Mouse (Mus musculus) spleen, adult 18-20 months (tissue): ENCODE measurements around the gene Zkscan7.
"Not testable (repeated sequence)": the region's sequence is repeated elsewhere in the genome, so short reads cannot be mapped to it uniquely, and the experiment has no call there.

Experiments
- DNase-seq, 2 experiments: peaks; one replicate each; pipeline ENCODE4 v3.0.0; 2022; ENCODE audit warnings: mixed read lengths in 2 of 2

The Zkscan7 gene

DNA sequence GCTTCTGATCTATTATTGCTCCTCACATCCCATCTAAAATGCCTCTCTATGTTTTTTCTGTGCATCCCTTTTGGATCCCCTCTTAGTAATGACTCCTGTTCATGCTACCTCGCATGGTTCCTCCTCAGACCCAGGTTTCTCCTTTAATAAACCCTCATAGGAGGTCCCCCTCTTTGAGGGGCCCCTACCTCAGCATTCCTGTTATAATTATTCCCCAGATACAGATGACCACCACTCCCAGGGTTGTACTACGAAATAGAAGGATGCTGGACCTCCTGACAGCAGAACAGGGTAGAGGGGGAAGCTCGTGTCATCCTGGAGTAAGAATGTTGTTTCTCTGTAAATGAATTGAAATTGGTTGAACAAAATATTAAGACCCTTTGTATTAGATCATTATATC lies at the start of gene Zkscan7:
Zkscan7 (plus strand) TSS at position 301 of the 400 bp plus-strand sequence.
- DNase-seq: no peak

DNA sequence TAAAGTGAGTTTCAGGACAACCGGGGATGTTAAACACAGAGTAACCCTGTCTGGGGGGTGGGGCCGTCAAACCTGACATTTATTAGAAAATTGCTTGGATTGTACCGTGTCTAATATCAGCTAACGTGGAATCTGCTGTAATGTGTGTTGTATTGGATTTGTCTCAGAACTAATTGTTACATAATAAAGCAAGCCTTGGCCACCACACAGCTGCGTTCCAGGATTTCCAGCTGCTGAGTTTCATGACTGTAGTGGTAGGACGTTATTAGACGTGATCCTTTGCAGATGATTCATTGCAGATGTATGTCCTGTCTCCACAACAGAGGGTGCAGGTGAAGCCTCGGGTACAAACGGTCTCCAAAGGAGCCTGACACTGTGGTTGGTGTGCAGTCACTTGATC lies 49.4 kb upstream of the Zkscan7 start:
- DNase-seq: no peak

DNA sequence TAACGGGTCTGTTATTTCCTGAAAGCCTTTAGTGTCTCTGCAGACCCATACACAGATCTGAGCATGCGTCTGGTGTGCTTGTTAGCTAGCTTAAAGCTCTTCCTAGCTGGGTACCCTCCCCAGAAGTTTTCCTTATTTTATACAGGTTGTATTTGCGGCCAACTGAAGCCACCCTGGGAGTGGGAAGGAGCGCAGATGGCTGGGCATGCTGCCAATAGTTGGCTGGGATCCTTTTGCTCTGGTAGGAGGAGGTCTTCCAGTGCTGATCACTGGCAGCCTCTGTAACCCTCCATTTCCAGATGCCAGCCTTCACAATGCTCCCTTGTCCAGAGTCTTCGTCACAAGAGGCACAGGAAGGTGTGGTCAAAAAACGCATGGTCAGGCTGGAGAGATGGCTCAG lies 48.7 kb upstream of the Zkscan7 start:
- DNase-seq: no peak

DNA sequence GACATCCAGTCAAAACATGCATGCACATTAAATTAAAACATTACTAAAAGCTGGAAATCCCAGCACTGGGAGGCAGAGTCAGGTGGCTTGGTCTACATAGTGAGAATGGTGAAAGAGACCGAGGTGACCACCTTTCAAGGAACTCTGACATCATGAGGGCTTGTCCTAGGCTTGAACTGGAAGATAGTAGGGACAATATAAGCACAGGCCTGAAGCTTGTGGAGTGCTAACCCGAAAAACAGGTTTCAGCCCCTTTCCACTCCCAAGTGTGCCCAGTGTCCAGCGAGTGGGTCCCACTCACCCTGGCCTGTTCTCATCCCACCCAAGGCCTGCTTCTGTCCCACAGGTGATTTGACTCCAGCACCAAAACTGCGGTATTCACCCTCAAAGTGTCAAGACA lies 48.3 kb upstream of the Zkscan7 start:
- DNase-seq: no peak

DNA sequence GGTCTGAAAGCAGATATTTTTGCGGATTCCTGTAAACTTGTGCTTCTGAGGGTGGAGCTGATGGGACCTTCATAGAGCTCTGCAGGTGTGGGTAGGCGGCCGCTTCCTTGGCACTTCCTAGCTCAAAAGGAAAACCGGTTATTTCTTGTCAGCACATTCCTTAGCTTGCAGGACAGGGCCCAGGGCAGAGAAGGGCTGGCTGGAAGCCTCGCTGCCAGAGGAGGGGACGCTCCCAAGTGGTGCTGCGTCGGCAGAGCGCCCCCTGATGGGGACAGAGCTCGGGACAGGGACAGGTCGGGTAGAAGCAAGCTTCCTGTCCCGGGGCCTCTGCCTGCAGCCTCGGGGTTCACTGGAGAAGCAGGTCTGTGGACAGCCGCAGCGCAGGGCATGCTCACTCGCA lies 47.8 kb upstream of the Zkscan7 start:
- no peak for DNase-seq

DNA sequence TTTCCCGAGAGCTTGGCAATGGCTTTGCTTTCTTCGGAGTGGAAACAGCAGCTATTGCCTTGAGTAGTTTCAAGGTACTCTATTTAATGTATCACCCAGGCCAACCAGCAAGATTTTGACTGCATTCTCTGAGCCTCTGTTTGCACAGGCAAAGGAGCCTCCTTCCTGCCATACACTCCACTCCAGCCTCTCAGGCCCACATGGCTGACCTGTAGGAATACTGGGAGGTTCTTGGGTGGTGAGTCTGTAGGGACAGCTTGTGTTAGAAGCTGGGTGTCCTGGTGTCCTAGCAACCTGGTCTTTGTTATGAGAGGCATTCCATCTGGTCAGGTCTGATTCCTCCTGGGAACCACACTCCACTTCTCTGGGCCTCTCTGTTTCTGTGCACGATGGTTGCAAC lies 41.7 kb upstream of the Zkscan7 start, which contains the start of gene Gm35549:
Gm35549 (minus strand) TSS at position 276 of the 400 bp plus-strand sequence.
- DNase-seq: no peak

DNA sequence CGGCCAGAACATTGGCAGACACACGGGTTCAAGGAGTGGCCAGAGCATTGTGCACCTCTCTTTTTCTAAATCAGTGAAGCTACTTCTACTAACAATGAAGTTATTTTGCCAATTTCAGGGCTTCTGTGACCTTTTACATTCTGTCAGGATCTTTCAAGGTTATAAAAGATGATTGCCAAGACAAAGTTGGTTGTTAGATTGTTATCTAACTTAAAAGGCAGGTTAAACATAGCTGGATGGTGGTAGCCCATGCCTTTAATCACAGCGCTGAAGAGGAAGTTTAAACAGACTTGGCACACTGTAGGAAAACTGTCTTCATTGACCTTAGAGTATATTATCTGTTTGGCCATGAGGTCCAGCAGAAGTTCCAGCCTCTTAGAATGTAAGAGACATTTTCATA lies 39.9 kb upstream of the Zkscan7 start:
- no peak for DNase-seq

DNA sequence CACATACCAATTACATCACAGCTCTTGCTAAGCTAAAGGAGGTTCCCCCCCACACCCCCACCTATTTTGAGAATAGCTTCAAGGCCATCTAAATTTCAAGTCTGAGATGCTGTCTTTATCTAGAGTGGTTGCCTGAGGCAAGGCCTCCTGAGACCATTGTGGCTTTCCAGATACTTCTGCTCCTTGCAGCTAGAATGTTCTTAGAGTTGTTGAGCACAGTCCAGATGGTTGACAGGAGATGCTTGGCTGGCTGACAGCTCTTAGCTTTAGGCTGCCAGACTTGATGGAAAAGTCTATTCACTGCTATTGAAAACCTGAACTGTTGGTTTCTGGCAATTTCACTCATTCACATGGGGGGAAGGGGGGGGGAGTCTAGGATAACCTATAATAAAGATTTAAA lies 39.3 kb upstream of the Zkscan7 start:
- no peak for DNase-seq

DNA sequence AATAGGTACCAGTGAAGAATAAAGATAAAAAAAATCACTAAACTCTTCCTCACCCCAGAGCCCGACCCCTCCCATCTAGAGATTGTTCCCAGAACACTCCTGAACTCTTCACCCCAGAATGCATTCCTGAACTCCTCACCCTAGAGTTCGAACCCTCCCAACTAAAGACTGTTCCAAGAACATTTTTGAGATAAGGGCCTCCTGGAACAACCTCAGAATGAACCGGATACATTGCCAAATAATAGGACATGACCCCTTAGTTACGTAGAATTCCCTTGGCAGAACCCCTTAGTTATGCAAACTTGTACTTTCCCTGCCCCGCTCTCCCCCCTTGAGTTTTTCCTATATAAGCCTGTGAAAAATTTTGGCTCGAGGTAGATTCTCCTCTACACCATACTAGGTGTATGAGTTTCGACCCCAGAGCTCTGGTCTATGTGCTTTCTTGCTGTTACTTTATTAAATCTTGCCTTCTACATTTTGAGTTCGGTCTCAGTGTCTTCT lies 37.6 kb upstream of the Zkscan7 start:
- not testable (repeated sequence) for DNase-seq

DNA sequence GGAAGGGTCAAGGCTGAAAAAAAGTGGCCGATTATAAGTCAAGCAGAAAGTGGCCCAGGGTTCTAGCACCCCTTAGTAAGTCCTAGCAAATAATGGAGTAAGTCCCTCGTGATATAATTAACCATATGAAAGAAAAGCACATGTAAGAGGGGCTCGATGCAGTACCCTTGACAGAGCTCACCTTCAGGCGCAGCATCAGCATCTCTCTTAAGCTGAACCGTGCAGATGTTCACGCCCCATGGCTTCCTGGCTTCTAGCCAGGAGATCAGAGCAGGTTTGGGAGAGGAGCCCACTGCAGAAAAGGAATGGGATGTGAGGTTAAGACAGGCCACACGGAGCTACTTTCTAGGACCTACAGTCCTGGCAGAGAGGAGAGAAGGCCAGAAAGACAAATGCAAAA lies 31.0 kb upstream of the Zkscan7 start:
- DNase-seq: no peak

DNA sequence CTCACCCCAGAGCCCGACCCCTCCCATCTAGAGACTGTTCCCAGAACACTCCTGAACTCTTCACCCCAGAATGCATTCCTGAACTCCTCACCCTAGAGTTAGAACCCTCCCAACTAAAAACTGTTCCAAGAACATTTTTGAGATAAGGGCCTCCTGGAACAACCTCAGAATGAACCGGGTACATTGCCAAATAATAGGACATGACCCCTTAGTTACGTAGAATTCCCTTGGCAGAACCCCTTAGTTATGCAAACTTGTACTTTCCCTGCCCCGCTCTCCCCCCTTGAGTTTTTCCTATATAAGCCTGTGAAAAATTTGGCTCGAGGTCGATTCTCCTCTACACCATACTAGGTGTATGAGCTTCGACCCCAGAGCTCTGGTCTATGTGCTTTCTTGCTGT lies 30.3 kb upstream of the Zkscan7 start:
- DNase-seq: not testable (repeated sequence)

DNA sequence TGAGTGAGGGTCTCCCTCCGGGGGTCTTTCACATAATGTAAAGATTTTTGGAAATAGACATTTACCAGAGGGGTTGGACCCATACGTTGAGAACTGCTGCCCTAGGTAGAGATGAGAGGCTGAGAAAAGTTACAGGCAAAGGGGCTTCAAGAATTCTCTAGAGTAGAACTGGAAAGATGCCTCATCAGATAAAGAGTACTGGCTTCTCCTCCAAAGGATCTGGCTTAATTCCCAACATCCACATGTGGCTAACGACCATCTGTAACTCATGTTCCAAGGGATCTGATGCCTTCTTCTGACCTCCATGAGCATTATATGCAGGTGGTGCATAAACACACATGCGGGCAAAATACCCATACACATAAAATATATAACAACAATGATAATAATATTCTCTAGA lies 29.9 kb upstream of the Zkscan7 start:
- no peak for DNase-seq

DNA sequence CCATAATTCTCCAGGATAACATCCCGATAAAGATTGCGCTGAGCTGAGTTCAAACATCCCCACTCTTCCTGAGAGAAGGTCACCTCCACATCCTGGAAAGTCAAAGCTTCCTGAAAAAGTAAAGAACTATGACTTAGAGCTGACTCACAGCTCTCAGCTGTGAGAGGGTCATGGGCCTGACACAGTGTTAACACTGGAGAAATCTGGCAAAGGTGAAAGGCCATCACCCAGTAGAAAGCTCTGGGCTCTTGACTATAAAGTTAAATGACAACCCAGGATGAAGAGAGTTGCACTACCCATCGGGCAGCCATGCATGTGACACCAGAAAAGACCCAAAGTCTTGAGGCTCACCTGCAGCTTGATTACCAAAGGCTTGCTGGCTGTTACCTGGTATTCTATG lies 28.8 kb upstream of the Zkscan7 start:
- no peak for DNase-seq

DNA sequence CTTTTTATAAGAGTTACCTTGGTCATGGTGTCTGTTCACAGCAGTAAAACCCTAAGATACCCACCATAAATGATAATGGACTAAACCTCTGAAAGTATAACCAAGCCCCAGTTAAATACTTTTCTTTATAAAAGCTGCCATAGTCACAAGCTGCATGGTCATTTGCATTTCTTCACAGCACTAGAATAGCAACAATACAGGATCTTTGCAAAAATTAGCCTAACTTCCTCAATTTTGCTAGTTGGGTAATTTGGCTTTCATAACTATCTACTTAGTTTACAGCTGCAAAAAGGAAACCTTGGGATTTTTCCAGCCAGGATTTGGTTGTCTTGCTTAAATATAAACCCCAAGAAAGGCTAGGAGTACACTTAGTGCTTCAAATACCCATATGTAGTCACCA lies 24.7 kb upstream of the Zkscan7 start:
- DNase-seq: no peak

DNA sequence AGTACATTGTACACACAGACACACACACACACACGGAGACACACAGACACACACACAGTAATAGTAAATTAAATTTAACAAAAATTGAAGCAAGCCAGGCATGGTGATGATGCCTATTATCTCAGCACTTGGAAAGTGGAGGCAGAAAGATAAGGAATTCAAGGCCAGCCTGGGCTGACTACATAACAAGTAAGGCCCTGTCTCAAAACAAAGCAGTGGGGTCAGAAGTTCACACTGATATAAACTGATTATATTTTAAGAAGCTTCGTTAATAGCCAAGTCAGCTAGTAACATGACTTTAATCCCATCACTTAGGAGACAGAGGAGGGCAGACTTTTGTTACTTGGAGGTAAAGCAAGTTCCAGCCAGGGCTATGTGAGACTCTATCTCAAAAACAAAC lies 21.8 kb upstream of the Zkscan7 start:
- no peak for DNase-seq

DNA sequence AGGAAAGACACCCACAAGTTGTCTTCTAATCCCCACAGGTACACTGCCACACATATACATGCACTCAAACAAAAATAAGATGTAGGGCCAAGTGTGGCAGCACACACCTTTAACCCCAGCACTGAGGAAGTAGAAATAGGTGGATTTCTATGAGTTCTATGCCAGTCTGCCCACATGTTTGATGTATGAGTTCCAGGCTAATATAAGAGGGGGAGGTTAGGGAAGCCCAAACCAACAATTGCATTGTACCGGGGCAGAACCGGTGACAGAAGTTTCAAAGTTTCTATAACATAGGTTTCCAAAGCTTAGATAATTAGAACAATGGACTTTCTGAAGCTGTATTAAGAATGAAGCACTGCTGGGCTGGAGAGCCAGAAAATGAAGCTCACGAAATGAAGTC lies 20.6 kb upstream of the Zkscan7 start:
- DNase-seq: no peak

DNA sequence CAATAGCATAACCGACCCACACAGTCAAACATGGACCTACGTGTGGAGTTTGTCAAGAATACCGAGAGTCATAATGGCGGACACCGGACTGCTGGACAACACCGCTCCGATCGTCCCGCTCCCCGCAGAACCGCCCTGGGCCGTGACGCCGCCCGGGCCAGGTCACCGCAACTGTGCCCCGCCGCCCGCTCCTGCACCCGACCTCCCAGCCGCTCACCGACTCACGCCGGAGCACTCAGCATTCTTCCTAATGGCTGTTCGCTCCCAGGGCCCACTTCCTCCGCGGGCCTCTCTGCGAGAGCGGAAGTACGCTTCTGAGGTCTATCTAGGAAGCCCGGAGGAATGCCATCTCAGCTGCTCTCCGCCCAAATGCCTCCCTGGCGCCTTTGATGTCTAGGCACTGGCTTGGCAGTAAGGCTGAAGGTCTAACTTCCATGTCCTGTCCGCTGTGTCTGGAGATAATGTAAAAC lies 19.8 kb upstream of the Zkscan7 start, which contains the start of gene Zfp445:
Zfp445 (minus strand) TSS at position 310 of the 470 bp plus-strand sequence.
- DNase-seq: peak; percentile 60 to 69

DNA sequence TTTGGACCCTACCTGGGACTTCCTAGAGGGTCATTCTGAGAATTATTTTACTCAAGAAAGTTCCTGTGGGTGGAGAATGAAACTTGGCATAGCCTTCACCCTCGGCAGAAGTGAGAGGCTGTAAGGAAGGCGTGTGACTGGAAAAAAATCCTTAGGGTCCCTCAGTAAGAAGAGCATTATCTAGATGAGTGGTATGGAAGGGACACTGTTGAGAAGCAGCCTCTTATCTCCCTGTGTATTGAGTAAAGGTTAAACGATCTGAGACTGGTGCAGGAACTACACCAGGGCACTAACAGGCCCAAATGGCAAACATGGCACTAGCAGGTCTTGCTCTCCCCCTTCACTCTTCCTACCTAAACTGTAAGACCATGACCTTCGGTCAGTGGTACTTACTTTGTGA lies 19.3 kb upstream of the Zkscan7 start:
- no peak for DNase-seq

DNA sequence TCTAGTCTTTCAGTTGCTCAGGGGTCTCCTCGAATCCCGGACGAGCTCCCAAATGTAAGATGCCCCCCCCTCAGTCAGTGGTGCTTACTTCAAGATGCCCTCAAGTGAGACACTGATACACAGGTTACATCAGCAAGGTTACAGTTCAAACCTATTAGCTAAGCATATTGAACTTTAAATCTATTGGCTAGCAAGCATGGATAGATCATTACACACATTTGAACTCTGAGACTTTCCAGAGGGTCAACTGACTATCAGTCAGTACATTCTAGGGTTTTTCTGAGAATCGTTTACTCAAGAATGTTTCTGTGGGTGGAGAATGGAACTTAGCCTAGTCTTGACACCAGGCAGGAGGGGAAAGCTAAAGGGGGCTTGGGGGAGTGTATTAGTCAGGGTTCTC lies 12.9 kb upstream of the Zkscan7 start:
- no peak for DNase-seq

DNA sequence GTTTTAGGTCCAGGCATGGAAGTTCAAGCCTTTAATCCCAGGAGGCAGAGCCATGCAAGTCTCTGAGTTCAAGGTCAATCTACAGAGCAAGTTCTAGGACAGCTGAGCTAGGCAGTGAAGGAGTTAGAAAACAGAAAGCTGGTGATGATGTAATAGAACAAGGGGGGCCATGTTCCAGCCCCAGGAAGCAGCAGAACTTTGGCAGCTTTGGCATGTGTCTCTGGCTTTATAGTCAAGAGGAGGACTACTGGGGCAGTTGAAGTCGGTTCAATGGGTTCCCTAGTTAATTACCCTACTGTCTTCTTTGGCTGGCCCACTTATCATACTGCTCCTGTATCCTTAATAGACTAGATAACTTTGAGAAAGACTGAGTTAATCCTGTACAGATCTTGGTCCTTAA lies 10.8 kb upstream of the Zkscan7 start:
- no peak for DNase-seq

DNA sequence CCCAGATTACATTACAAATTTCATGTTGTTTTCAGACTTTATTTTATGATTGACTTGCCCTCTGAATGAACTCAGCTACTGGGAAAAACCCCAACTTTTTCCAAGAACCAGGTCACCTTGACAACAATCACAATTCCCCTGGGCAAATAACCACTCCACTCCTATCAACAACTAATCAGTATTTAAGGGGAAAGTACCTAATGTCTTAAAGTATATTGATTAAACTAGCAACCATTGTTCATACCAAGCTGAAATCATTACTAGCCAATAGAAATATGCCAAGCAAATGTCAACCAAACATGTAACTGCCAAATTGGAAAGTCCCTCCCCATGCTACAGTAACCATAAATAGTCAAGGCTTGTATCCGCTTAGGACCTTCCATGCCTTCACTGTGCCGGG lies 10.3 kb upstream of the Zkscan7 start:
- DNase-seq: no peak

DNA sequence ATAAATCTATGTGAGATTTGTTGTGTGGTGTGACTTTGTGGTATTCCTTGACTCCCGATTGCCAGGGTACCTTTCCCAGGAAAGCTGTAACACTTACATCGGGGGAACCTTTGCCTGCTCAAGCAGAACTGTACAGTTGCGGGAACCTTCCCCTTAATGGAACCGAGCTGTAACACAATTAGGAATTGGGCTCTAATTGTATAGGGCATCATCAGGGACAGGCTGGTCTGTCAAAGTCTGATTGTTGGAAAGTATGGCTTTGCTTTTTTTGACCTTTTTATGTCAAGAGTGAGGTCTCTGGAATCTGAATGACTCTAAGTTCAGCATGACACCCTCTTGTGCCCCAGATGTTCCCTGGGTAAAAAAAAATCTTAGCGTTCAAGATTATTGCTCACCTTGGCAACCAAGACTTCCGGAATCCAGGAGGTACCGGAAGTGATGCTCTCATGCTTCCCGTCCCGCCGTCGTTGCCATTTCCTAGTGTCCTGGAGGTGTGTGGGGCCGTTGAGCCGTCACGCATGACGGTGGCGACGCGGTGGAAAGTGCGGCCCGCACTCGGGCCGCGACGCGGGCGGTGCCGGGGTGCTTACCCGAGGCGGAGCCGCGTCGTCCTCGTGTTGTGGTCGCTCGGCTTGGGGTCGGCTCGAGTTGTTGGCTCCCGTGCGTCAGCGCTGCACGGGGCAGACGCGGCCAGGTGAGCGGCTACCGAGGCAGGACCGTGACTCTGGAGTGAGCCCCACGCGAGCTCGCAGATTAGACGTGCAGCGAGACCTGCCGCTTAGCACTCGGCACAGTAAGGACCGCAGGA lies 1.1 kb downstream of the Zkscan7 start:
- peak; percentile 36 to 54 for DNase-seq

DNA sequence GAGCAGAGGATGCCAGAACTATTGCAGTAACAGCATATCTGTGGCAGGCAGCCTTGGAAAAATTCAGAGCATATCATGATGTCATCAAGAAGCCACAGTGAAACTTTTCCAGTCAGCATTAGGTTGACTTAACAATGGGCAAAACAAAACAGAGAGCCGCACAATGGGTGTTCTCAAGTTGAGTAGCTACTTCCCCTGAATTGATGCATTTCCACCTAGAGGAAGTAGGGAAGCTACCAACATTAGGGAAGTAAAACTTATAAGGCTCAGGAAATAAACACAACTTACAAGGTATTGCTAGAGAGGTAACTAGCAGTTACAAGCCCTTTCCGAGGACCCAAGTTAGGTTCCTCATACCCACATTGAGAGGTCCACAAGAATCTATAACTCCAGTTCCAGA lies 15.6 kb downstream of the Zkscan7 start:
- no peak for DNase-seq

DNA sequence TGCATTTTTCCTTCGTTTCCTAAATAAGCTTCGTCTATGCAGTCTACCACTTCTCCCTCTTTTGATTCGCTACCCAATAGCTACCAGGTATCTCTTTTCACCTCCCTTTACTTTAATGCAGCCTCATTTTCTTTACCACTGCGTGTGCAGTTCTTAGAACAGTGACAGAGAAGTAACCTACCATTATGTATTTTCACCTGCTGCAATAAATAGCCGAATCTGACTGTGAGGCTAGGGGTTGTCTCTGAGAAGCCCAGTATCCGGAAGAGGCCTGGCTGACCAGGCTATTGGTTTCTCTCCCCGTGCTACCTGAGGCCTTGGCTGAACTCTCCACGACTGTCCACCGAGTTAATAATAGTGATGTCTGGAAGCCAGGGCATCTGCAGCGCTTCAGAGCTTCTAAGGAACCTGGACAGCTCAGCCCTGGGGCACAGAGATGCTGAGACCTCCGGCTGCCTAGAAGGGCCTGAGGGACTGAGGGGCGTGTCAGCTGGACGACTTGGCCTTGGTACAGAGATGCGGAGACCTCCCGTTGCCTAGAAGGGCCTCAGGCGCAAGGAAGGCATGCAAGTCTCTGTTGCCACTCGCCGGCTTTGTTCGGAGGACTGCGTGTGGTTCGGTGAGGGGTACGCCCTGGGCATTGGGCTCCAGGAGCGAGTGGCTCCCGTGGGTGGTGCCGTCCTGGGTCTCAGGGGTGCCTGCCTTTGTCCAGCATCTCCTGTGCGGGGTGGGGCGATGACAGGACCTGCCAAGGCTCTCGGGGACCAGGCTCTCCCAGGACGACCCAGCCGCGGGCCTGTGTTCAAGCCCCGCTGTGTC lies 17.4 kb downstream of the Zkscan7 start:
- DNase-seq: no peak
